Mouse (Mus musculus) bone marrow macrophage, adult 2 months (primary cell): ENCODE results near the gene Arhgap6.

ENCODE experiments used
- CTCF ChIP-seq: IDR thresholded peaks from 2 replicates; pipeline ENCODE4 v1.5.1; 2012; ENCODE audit warnings: low read depth, mild to moderate bottlenecking, low read length, moderate library complexity
- POLR2A ChIP-seq: IDR thresholded peaks from 2 replicates; pipeline ENCODE4 v1.6.1; 2012; ENCODE audit warnings: mild to moderate bottlenecking, low read depth, low read length, borderline replicate concordance

- TF ChIP-seq POLR2A = no peak
- TF ChIP-seq CTCF = no peak
Observed at GRCm38 (mm10) chrX:169036403-169037296, 241.8 kb downstream of the Arhgap6 start.
